Mouse (Mus musculus) natural killer cell, adult 2 months (primary cell): Measurements from ENCODE around the gene Sorcs1.

ENCODE experiments used
- DNase-seq, 2 experiments: peaks; one replicate each; pipeline ENCODE4 v3.0.0; 2022; ENCODE audit warnings: low spot score in 2 of 2

Gene Sorcs1

GRCm38 (mm10) chr19:50220476-50220875 is 458.0 kb downstream of the Sorcs1 start:
- no peak for DNase-seq

- DNase-seq, result no peak
Measured at GRCm38 (mm10) chr19:50214466-50215228, 463.8 kb downstream of the Sorcs1 start.

GRCm38 (mm10) chr19:50210456-50210855 is 468.0 kb downstream of the Sorcs1 start:
- no peak for DNase-seq

- DNase-seq, result no peak
Measured at GRCm38 (mm10) chr19:50204341-50204740, 474.1 kb downstream of the Sorcs1 start.

- no peak for DNase-seq
Measured at GRCm38 (mm10) chr19:50196592-50196991, 481.9 kb downstream of the Sorcs1 start.

- DNase-seq, result no peak
Measured at GRCm38 (mm10) chr19:50185769-50186715, 492.4 kb downstream of the Sorcs1 start.

- DNase-seq, result peak in 1 of 2 experiments; percentile 1
Measured at GRCm38 (mm10) chr19:50184901-50185623, 493.4 kb downstream of the Sorcs1 start.

- DNase-seq, result no peak
Measured at GRCm38 (mm10) chr19:50178851-50179250, 499.6 kb downstream of the Sorcs1 start.

GRCm38 (mm10) chr19:50178151-50178550 is 500.3 kb downstream of the Sorcs1 start:
- no peak for DNase-seq

- DNase-seq, result no peak
Measured at GRCm38 (mm10) chr19:50171849-50172248, 506.6 kb downstream of the Sorcs1 start.

- no peak for DNase-seq
Measured at GRCm38 (mm10) chr19:50151111-50151510, 527.3 kb downstream of the Sorcs1 start.

- no peak for DNase-seq
Measured at GRCm38 (mm10) chr19:50145919-50146318, 532.5 kb downstream of the Sorcs1 start.

GRCm38 (mm10) chr19:50141853-50142252 is 536.6 kb downstream of the Sorcs1 start:
- DNase-seq, result no peak

- DNase-seq, result no peak
Measured at GRCm38 (mm10) chr19:50134656-50135055, 543.8 kb downstream of the Sorcs1 start.

- no peak for DNase-seq
Measured at GRCm38 (mm10) chr19:50105842-50106585, 572.4 kb downstream of the Sorcs1 start.
